Mouse (Mus musculus): Measurements from ENCODE around the gene Smdt1. TPM values are rescaled to one million over a fixed set of nuclear protein-coding genes. Genes with fewer than 3 reads are reported as not detected.

The Smdt1 gene
- polyA plus RNA-seq, 1 experiment: 665 TPM

GRCm38 (mm10) chr15:82345820-82346470, 7.2 kb downstream of the Smdt1 start:
- TF ChIP-seq MYOD1 (IDR thresholded peaks at IDR 0.05; ENCODE audit: control insufficient read depth in 1 of 3, insufficient read length in 2 of 3, low read depth in 2 of 3) (peak; percentile 28 to 46 (median 35)), SRF (IDR thresholded peaks at IDR 0.05; ENCODE audit: control insufficient read depth, insufficient read length, low read depth) (no peak), USF1 (IDR thresholded peaks at IDR 0.05; ENCODE audit: low read depth) (peak; percentile 85), MAX (IDR thresholded peaks at IDR 0.05; ENCODE audit: low read depth) (no peak), E2F4 (IDR thresholded peaks at IDR 0.05; ENCODE audit: insufficient read depth) (peak; percentile 58), POLR2AphosphoS2 (IDR thresholded peaks at IDR 0.05; ENCODE audit: insufficient read length, low read depth) (peak; percentile 89), TCF12 (IDR thresholded peaks at IDR 0.05; ENCODE audit: insufficient read depth, poor library complexity, severe bottlenecking) (peak; percentile 14), POLR2A (IDR thresholded peaks at IDR 0.05; ENCODE audit: insufficient read length, low read depth) (peak; percentile 93), MYOG (IDR thresholded peaks at IDR 0.05; ENCODE audit: control insufficient read depth in 1 of 3, insufficient read depth in 1 of 3, insufficient read length in 2 of 3, low read depth in 2 of 3) (peak in 1 of 3 experiments; percentile 28), REST (IDR thresholded peaks at IDR 0.05; ENCODE audit: insufficient read depth, insufficient read length) (peak; percentile 39), TCF3 (IDR thresholded peaks at IDR 0.05; ENCODE audit: insufficient read length, low read depth) (no peak), CEBPB (IDR thresholded peaks at IDR 0.05; ENCODE audit: insufficient read depth, poor library complexity, severe bottlenecking) (no peak)
- Histone ChIP-seq H3K4me3 (peak overlapping the region; percentile 42), H3K36me3 (ENCODE audit: control insufficient read depth, insufficient read depth) (peaks cover 32% of the 10 kb centered on the region), H3K4me2 (ENCODE audit: low read depth) (peak overlapping the region; percentile 98), H3K79me2 (ENCODE audit: control insufficient read depth, insufficient read depth) (peaks cover 31% of the 10 kb centered on the region), H3K27me3 (ENCODE audit: control insufficient read depth, insufficient read depth, insufficient read length) (no peaks in the 10 kb centered on the region), H3ac (ENCODE audit: control insufficient read depth, insufficient read length) (peak overlapping the region; percentile 7)

DNA sequence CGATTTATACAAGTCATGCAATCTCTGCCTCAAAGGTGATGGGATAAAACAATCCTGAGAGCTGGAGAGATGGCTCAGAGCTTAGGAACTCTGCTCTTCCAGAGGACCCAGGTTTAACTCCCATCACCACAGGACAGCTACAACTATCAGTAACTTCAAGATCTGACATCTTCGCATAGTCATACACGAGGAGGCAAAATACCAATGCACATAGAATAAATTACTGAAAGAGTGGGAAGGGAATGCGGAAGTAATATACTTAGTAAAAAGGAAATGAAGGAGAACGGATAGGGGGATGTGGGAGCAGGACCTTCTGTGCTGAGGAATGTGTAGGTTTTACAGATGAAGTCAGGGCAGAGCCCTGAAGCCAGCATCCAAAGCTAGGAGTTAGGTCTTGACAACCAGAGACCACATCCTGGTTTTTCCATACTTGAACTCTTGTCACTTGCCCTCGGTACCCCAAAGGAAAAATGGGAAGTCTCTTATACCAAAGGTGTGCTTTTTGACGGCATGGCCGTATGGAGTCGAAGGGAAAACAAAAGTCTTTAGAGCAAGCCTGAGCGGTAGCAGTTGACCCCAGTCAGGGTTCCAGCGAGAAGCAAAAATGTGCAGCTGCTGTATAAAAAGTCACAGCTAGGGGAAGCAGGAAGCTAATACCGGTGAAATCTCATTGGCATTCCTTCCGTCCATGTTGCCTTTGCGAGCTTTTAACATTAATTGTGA, 8.0 kb downstream of the Smdt1 start:
- Histone ChIP-seq H3K4me3 (peak overlapping the region; percentile 42), H3K27me3 (ENCODE audit: control insufficient read depth, insufficient read depth, insufficient read length) (no peaks in the 10 kb centered on the region), H3K36me3 (ENCODE audit: control insufficient read depth, insufficient read depth) (peaks cover 34% of the 10 kb centered on the region), H3ac (ENCODE audit: control insufficient read depth, insufficient read length) (peak overlapping the region; percentile 7), H3K79me2 (ENCODE audit: control insufficient read depth, insufficient read depth) (peaks cover 32% of the 10 kb centered on the region), H3K4me2 (ENCODE audit: low read depth) (peak overlapping the region; percentile 98)
- TF ChIP-seq E2F4 (IDR thresholded peaks at IDR 0.05; ENCODE audit: insufficient read depth) (no peak), TCF12 (IDR thresholded peaks at IDR 0.05; ENCODE audit: insufficient read depth, poor library complexity, severe bottlenecking) (no peak), MYOD1 (IDR thresholded peaks at IDR 0.05; ENCODE audit: control insufficient read depth in 1 of 3, insufficient read length in 2 of 3, low read depth in 2 of 3) (no peak), USF1 (IDR thresholded peaks at IDR 0.05; ENCODE audit: low read depth) (no peak), SRF (IDR thresholded peaks at IDR 0.05; ENCODE audit: control insufficient read depth, insufficient read length, low read depth) (no peak), POLR2A (IDR thresholded peaks at IDR 0.05; ENCODE audit: insufficient read length, low read depth) (no peak), MAX (IDR thresholded peaks at IDR 0.05; ENCODE audit: low read depth) (no peak), POLR2AphosphoS2 (IDR thresholded peaks at IDR 0.05; ENCODE audit: insufficient read length, low read depth) (no peak), TCF3 (IDR thresholded peaks at IDR 0.05; ENCODE audit: insufficient read length, low read depth) (no peak), CEBPB (IDR thresholded peaks at IDR 0.05; ENCODE audit: insufficient read depth, poor library complexity, severe bottlenecking) (no peak), MYOG (IDR thresholded peaks at IDR 0.05; ENCODE audit: control insufficient read depth in 1 of 3, insufficient read depth in 1 of 3, insufficient read length in 2 of 3, low read depth in 2 of 3) (no peak)

GRCm38 (mm10) chr15:82347303-82347676, 8.5 kb downstream of the Smdt1 start:
- peak overlapping the region; percentile 98 for H3K4me2 ChIP-seq (ENCODE audit: low read depth)
- H3K27me3 ChIP-seq (ENCODE audit: control insufficient read depth, insufficient read depth, insufficient read length): no peaks in the 10 kb centered on the region
- peak overlapping the region; percentile 7 for H3ac ChIP-seq (ENCODE audit: control insufficient read depth, insufficient read length)
- peak; percentile 66 for TF ChIP-seq POLR2AphosphoS2 (IDR thresholded peaks at IDR 0.05; ENCODE audit: insufficient read length, low read depth)
- TF ChIP-seq REST (IDR thresholded peaks at IDR 0.05; ENCODE audit: insufficient read depth, insufficient read length): no peak
- no peak for TF ChIP-seq CEBPB (IDR thresholded peaks at IDR 0.05; ENCODE audit: insufficient read depth, poor library complexity, severe bottlenecking)
- no peak for TF ChIP-seq E2F4 (IDR thresholded peaks at IDR 0.05; ENCODE audit: insufficient read depth)
- no peak for TF ChIP-seq MAX (IDR thresholded peaks at IDR 0.05; ENCODE audit: low read depth)
- TF ChIP-seq MYOG (IDR thresholded peaks at IDR 0.05; ENCODE audit: control insufficient read depth in 1 of 3, insufficient read depth in 1 of 3, insufficient read length in 2 of 3, low read depth in 2 of 3): no peak
- TF ChIP-seq SRF (IDR thresholded peaks at IDR 0.05; ENCODE audit: control insufficient read depth, insufficient read length, low read depth): no peak
- H3K4me3 ChIP-seq: peak overlapping the region; percentile 42
- peaks cover 34% of the 10 kb centered on the region for H3K36me3 ChIP-seq (ENCODE audit: control insufficient read depth, insufficient read depth)
- H3K79me2 ChIP-seq (ENCODE audit: control insufficient read depth, insufficient read depth): peaks cover 38% of the 10 kb centered on the region

GRCm38 (mm10) chr15:82347852-82348251, 9.1 kb downstream of the Smdt1 start:
- Histone ChIP-seq H3K27me3 (ENCODE audit: control insufficient read depth, insufficient read depth, insufficient read length) (no peaks in the 10 kb centered on the region), H3ac (ENCODE audit: control insufficient read depth, insufficient read length) (no peak overlapping the region), H3K4me2 (ENCODE audit: low read depth) (peak overlapping the region; percentile 98), H3K36me3 (ENCODE audit: control insufficient read depth, insufficient read depth) (peaks cover 34% of the 10 kb centered on the region), H3K79me2 (ENCODE audit: control insufficient read depth, insufficient read depth) (peaks cover 43% of the 10 kb centered on the region), H3K4me3 (peak overlapping the region; percentile 42)
- TF ChIP-seq MAX (IDR thresholded peaks at IDR 0.05; ENCODE audit: low read depth) (no peak), E2F4 (IDR thresholded peaks at IDR 0.05; ENCODE audit: insufficient read depth) (no peak), POLR2AphosphoS2 (IDR thresholded peaks at IDR 0.05; ENCODE audit: insufficient read length, low read depth) (peak; percentile 77), SRF (IDR thresholded peaks at IDR 0.05; ENCODE audit: control insufficient read depth, insufficient read length, low read depth) (no peak), MYOG (IDR thresholded peaks at IDR 0.05; ENCODE audit: control insufficient read depth in 1 of 3, insufficient read depth in 1 of 3, insufficient read length in 2 of 3, low read depth in 2 of 3) (no peak)

Measured in myocyte (in vitro differentiated cells).